Mouse (Mus musculus) gastrocnemius, adult 18-20 months (tissue): ENCODE results near the gene Rbp2. TPM values are rescaled to one million over a fixed set of nuclear protein-coding genes. Genes with fewer than 3 reads are reported as not detected.
A peak's percentile ranks its signal among the peaks of the same experiment; 100 is the strongest.

Source experiments
- DNase-seq: peaks from one replicate; pipeline ENCODE4 v3.0.0; 2021; ENCODE audit warnings: low spot score
- long read RNA-seq, 2 experiments: library from polyadenylated mRNA; stranded (forward); transcript quantifications; one replicate each; pipeline ENCODE4 v2.0.0; 2021
- total RNA-seq, 2 experiments: library from RNA; stranded (reverse); gene quantifications; 2 replicates each; pipeline ENCODE4 v1.2.3; 2021

Rbp2 gene
- total RNA-seq, result not detected
- long read RNA-seq, experiment 1, result 0 reads
- long read RNA-seq, experiment 2, result 0 reads

GRCm38 (mm10) chr9:98485815-98486214, at the start of gene Rbp2:
Rbp2 (plus strand) TSS chr9:98486115.
- no peak for DNase-seq

- DNase-seq, result no peak
Measured at GRCm38 (mm10) chr9:98437819-98438218, 48.1 kb upstream of the Rbp2 start.

DNA sequence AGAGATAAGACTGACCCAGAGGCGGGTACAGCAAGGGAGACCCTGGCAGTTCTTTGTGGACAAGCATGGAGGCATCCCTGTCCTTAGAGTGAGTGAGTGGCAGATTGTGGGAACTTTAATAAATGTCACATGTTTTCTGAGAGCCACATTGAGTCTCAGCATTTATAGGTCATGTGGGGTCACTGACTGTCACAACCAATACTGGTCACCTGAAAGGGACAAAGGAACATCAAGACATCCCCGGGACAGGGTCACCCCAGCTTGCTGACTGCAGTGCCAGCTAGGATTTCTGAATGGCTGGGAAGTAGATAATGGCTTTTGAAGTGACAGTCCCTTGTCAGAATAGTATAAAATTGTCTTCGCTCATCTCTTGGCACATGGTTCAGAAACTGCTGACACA, 46.8 kb upstream of the Rbp2 start:
- DNase-seq, result no peak

DNA sequence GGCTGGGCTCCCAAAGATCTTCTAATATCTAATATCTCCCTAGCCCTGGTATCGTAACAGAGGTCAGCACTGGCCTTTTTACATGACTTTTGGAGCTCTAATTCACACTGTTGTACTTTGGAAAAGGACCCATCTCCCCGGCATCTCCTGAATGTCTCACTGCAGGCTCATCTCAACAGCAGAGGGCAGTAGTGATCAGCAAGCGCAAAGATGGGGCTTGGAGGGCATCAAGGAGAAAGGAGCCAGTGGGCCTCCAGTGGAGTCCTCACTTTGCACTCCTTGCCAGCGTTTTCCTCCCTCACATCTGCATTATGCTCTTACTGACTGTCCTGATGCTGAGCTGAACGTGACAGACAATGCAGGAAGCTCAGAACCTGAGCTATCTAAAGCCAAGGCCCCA, 43.3 kb upstream of the Rbp2 start:
- DNase-seq, result no peak

- DNase-seq, result no peak
Measured at GRCm38 (mm10) chr9:98445359-98446149, 40.4 kb upstream of the Rbp2 start.

GRCm38 (mm10) chr9:98450976-98451375, 34.9 kb upstream of the Rbp2 start:
- DNase-seq, result no peak

- DNase-seq, result no peak
Measured at GRCm38 (mm10) chr9:98466709-98467108, 19.2 kb upstream of the Rbp2 start.

DNA sequence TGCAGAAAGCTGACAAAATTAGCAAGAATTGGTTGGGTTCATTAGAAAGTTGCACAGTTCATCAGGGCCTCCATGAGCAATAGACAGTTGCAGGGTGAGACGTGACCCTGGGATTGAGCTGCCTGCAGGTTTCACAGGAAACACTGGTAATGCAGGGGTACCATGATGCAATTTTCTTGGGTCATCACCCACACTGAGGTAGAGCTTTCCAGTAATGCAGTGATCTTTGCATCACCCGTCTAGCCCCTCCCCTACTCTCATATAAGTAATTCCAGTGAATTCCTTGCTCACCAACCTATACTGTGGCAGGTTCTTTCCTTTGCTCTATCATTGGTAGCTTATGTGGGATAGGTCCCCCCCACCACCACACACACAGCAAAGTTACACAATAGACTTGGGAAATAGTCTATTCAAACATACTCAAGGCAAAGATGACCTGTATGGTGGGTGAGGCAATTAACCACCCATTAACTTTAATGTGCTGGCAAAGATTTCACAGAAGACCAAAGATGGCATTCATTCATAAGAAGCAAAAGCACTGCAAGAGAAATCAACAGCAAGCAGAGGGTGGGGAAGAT, 5.7 kb upstream of the Rbp2 start:
- no peak for DNase-seq

GRCm38 (mm10) chr9:98482256-98482655, 3.7 kb upstream of the Rbp2 start:
- DNase-seq, result no peak

- no peak for DNase-seq
Measured at GRCm38 (mm10) chr9:98485020-98485419, 895 bp upstream of the Rbp2 start.

DNA sequence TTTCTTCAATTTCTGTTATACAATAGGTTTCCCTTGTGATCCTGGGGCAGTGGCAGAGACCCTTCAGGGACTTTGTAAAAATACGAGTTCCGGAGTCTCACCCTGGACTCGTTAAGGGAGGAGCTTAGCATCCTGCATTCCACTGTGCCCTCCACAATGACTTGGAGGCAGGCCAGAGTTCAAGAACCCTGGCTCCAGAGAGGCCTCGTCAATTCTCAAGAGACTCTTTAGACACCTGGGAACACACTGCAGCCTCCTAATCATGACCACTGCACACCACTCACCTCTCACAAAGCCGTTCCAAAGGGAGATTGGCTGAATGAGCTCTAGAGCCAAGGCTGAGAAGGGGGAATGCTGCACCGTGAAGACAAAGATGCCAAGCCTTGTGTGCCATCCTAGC, 1.4 kb downstream of the Rbp2 start:
- DNase-seq, result no peak

- DNase-seq, result no peak
Measured at GRCm38 (mm10) chr9:98489532-98489931, 3.6 kb downstream of the Rbp2 start.

DNA sequence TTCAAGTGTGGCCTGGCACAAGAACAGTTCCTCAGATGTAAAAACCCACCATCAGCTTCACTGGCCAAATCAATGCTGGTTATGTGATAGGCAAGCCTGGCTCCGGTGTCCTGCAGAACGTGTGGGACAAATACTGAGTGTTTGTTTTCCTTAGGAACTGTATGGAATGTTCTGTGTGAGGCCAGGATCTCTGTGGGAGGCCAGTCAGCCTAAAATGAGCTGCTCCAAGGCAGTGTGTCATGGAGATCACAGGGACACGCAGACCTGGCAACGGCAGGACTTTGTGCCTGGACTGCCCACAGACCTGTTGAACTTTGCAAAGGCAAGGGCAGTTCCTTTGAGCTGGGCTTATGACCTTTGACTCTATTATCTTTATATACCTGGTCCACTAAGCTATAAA, 4.2 kb downstream of the Rbp2 start:
- DNase-seq, result no peak

DNA sequence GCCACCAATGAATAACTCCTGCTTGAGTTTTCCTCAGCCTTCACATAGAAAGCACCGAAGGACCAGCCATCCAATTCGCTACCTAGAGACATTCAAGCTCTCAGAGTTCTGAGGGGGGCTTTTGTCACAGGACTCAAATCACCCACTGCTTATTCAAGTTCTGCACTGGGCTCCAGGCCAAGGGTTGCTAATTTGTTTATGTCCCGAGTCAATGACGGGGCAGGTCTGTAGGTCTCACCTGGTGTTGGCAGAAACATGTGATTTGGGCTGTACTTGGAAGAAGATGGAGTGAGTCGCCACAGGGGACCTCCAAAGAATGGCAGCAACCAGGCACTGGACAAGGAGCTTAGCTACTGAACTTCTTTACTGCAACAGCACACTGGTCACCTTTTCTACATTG, 5.2 kb downstream of the Rbp2 start:
- DNase-seq, result no peak

DNA sequence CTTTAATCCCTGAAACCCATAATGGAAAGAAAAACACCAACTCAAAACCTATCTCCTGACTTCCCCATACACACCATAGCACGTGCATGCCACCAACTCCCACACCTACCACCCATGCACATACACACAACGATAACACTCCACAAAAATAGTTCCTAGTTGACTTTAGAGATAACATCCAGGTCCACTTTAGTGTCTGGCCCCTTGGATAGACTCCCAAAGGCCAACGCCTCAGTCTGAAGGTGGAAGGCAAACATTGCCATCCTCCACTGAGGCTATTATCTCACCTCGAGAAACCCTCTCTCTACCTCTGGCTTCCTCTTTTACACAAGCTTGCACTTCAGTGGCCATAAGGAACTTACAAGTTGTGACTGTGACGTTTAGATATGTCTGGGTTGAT, 6.3 kb downstream of the Rbp2 start:
- DNase-seq, result no peak

GRCm38 (mm10) chr9:98492821-98493220, 6.9 kb downstream of the Rbp2 start:
- DNase-seq, result no peak

DNA sequence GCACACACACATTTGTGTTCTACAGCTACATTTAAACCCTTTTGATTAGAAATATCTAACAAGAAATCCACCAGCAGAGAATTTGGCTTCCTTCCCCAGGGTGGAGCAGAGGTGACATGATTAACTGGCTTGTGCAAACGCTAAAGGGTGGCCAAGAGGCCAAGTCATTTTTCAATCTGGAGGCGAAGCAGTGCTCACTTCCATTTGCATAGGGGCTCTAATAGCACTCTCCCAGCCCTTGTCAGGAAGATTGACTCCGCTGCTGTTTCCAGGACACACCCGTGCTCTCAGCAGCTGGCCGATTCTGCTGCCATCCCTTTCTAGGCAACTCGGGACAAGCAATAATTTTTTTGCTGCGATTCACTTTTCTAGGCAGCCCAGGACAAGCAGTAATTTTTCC, 11.2 kb downstream of the Rbp2 start:
- peak; percentile 22 for DNase-seq

GRCm38 (mm10) chr9:98497990-98498389, 12.1 kb downstream of the Rbp2 start:
- peak; percentile 15 for DNase-seq

DNA sequence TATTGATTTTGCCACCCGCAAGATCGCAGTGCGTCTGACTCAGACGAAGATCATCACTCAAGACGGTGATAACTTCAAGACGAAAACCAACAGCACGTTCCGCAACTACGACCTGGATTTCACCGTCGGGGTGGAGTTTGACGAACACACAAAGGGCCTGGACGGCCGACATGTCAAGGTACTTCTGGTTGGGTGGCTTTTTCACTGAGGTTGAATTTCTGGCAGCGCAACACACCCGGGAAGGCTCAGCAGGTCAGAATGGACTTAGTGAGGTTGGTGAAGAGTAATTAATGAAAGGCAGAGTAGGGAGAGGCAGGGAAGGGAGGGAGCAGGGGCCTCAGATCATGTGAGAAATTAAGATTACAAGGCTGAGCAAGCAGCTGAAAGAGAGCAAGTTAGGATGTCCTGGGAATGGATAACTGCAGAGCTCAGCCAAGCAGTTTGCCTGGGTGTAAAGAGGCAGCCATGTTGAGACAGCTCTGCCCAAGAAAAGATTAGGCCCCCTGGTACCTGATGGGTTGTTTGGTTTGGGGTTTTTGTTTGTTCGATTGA, 12.9 kb downstream of the Rbp2 start:
- DNase-seq, result no peak

- DNase-seq, result no peak
Measured at GRCm38 (mm10) chr9:98499601-98500000, 13.7 kb downstream of the Rbp2 start.

DNA sequence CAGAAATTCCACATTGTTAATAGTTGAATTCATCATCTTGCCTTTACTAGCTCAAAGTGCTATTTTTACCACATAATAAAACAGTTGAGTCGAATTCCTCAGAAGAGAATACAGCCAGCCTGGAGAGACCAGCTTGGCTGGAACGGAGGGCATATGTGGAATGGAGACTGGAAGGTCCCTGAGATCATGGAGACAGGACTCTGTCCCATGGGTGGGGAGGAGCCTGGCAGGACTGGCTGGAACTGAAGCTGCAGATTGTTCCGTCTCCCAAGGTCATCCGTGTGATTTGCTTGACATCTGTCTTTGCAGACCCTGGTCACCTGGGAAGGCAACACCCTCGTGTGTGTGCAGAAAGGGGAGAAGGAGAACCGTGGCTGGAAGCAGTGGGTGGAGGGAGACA, 21.6 kb downstream of the Rbp2 start:
- DNase-seq, result no peak

GRCm38 (mm10) chr9:98510363-98511055, 24.6 kb downstream of the Rbp2 start:
- DNase-seq, result no peak
